Comparison of ENCODE assay signal across 9 mouse cellular contexts in genomic region chr14:76708728-76709127, GRCm38 (mm10).
DNase-seq lines count a peak whose midpoint lies in the region; ATAC-seq and TF ChIP-seq lines count a peak whose summit lies in the region.
"Had no signal": no experiment of that assay in that cellular context is flagged by ENCODE, and none has a peak within 500 bp of the region (broad histone marks: within the 10 kb centered on the region; RNA-seq: fewer than 3 reads in every experiment).

No protein-coding gene starts in this region.

- no peaks in the 10 kb centered on the region for H3K27me3 ChIP-seq in liver, adult 2 months (ENCODE audit: control insufficient read depth, insufficient read depth, low read length)
- H3K27me3 ChIP-seq in stomach, embryonic 15.5 days (replicated peaks), result no peaks in the 10 kb centered on the region

- 88% methylated on average over 11 of the region's 11 CpGs for WGBS in liver, adult 2 months
- WGBS in stomach, embryonic 15.5 days, result 59% methylated on average over 11 of the region's 11 CpGs

- TF ChIP-seq POLR2A in liver, adult 2 months (IDR thresholded peaks at IDR 0.05; ENCODE audit: extremely low read depth, insufficient read depth, low read length), result no peak

- peak; percentile 37 for DNase-seq in liver, adult 2 months (ENCODE audit: extremely low read depth, low read depth, low spot score)
- no peak for DNase-seq in liver
- peak; percentile 82 for DNase-seq in gastrocnemius, postnatal 25 days
- DNase-seq in heart, postnatal 36 days, result peak; percentile 56 to 80
- DNase-seq in spleen, postnatal 14 days (ENCODE audit: low spot score in 2 of 2), result no peak
- no peak for DNase-seq in cerebellum, postnatal 14 days
- DNase-seq: cerebellum, adult 11-12 months; spleen, adult 18-20 months had no signal

- H3K79me2 ChIP-seq in liver, adult 2 months (ENCODE audit: control insufficient read depth, insufficient read depth, low read length), result no peaks in the 10 kb centered on the region

- H3K4me1 ChIP-seq in liver, adult 2 months (ENCODE audit: control insufficient read depth, insufficient read depth, low read length), result peaks cover 3% of the 10 kb centered on the region
- no peaks in the 10 kb centered on the region for H3K4me1 ChIP-seq in stomach, embryonic 15.5 days

- H3K9ac ChIP-seq in liver, adult 2 months (ENCODE audit: low read depth, low read length), result no peak overlapping the region
- no peak overlapping the region for H3K9ac ChIP-seq in stomach, embryonic 15.5 days

- TF ChIP-seq CTCF in liver, adult 2 months (IDR thresholded peaks at IDR 0.05; ENCODE audit: low read depth, low read length), result no peak

- no peak overlapping the region for H3K4me3 ChIP-seq in liver, adult 2 months (ENCODE audit: insufficient read depth, low read depth, low read length)
- H3K4me3 ChIP-seq in stomach, embryonic 15.5 days (replicated peaks), result no peak overlapping the region

- H3K27ac ChIP-seq in liver, adult 2 months (replicated peaks; ENCODE audit: insufficient read depth, low read depth, low read length), result no peak overlapping the region
- peak overlapping the region; percentile 83 for H3K27ac ChIP-seq in stomach, embryonic 15.5 days

- H3K36me3 ChIP-seq in liver, adult 2 months (ENCODE audit: control insufficient read depth, insufficient read depth, low read length), result no peaks in the 10 kb centered on the region
- H3K36me3 ChIP-seq in stomach, embryonic 15.5 days, result no peaks in the 10 kb centered on the region

- H3K4me2 ChIP-seq in stomach, embryonic 15.5 days, result no peak overlapping the region

- intact Hi-C loops in heart, postnatal 36 days (cut with DNase I), result no loop called here

- H3K9me3 ChIP-seq in stomach, embryonic 15.5 days, result no peaks in the 10 kb centered on the region

- no peak for ATAC-seq in stomach, embryonic 15.5 days (ENCODE audit: insufficient read depth, low FRiP score, low read depth)

Comparison
In these comparisons a context has a peak if more than half of its experiments do, and no peak if none do; other contexts are left out.
1. DNase-seq: peak in liver, adult 2 months (single experiment), gastrocnemius, postnatal 25 days (single experiment) and heart, postnatal 36 days (2 of 2); none in liver (single experiment), spleen, postnatal 14 days (0 of 2) and cerebellum, postnatal 14 days (0 of 2).